Mouse (Mus musculus) forebrain, postnatal 0 days (tissue): ENCODE results near the gene Xirp1. TPM values are rescaled to one million over a fixed set of nuclear protein-coding genes. Genes with fewer than 3 reads are reported as not detected.

ENCODE experiments used
- ATAC-seq: fragments of 200-750 bp; cut with Nextera tagmentation; 2 replicates; pipeline ENCODE4 v1.8.0; 2017; ENCODE audit warnings: mild to moderate bottlenecking, moderate library complexity
- DNase-seq: peaks from one replicate; pipeline ENCODE4 v3.0.0-alpha.2; 2015
- H3K27ac ChIP-seq: fragments of 300-500 bp; sonication (generic); 2 replicates; pipeline ENCODE4 v1.5.1; 2014; ENCODE audit warnings: low read depth, mild to moderate bottlenecking, antibody characterized with exemption, low read length, moderate library complexity, mixed read lengths
- H3K27me3 ChIP-seq: fragments of 300-500 bp; sonication (generic); 2 replicates; pipeline ENCODE4 v1.6.1; 2014; ENCODE audit warnings: mild to moderate bottlenecking, low read length, mixed read lengths; ENCODE audit not compliant: insufficient read depth
- H3K36me3 ChIP-seq: fragments of 300-500 bp; sonication (generic); 2 replicates; pipeline ENCODE4 v1.6.1; 2014; ENCODE audit warnings: mild to moderate bottlenecking, moderate library complexity; ENCODE audit not compliant: insufficient read depth
- H3K4me1 ChIP-seq: fragments of 300-500 bp; sonication (generic); 2 replicates; pipeline ENCODE4 v1.6.1; 2014; ENCODE audit warnings: antibody characterized with exemption; ENCODE audit not compliant: insufficient read depth
- H3K4me2 ChIP-seq: fragments of 300-500 bp; sonication (generic); 2 replicates; pipeline ENCODE4 v1.6.1; 2014; ENCODE audit warnings: low read depth, mild to moderate bottlenecking, moderate library complexity
- H3K4me3 ChIP-seq: fragments of 300-500 bp; sonication (generic); 2 replicates; pipeline ENCODE4 v1.5.1; 2014; ENCODE audit warnings: low read depth, low read length, mixed read lengths
- H3K9ac ChIP-seq: fragments of 300-500 bp; sonication (generic); 2 replicates; pipeline ENCODE4 v1.6.1; 2014; ENCODE audit warnings: mild to moderate bottlenecking
- H3K9me3 ChIP-seq: fragments of 300-500 bp; sonication (generic); 2 replicates; pipeline ENCODE4 v1.6.1; 2016; ENCODE audit warnings: low read length
- CTCF ChIP-seq: sonication (generic); IDR thresholded peaks from 2 replicates; pipeline ENCODE4 v1.5.1; 2016; ENCODE audit warnings: antibody characterized with exemption, control low read depth, low read depth
- WGBS: fragments of 180-500 bp; shearing (Covaris S2); extraction: QIAGEN DNeasy Blood & Tissue Kit; methylation state at CpG from one replicate; pipeline ENCODE4 v1.1.7; 2014; 5-methylcytosine and 5-hydroxymethylcytosine counted together
- polyA plus RNA-seq: library from polyadenylated mRNA; unstranded; fragments of >200 nt; fragmentation: Nextera tagmentation; extraction: Ambion mirVana; gene quantifications from 2 replicates; pipeline ENCODE4 v1.2.1, GENCODE M21; 2015
- total RNA-seq: library from RNA; depleted of rRNA; stranded (reverse); fragments of >200 nt; gene quantifications from 2 replicates; pipeline ENCODE4 v1.2.3, GENCODE M21; 2014

The Xirp1 gene
- total and polyA plus RNA-seq, 2 experiments from 2014 or later = not detected

GRCm38 (mm10) chr9:120001945-120002725 lies 21.3 kb downstream of the Xirp1 start:
- H3K27ac ChIP-seq = no peak overlapping the region
- ATAC-seq = peak; percentile 66
- no peaks in the 10 kb centered on the region for H3K27me3 ChIP-seq
- H3K4me3 ChIP-seq = peak overlapping the region; percentile 27
- no peaks in the 10 kb centered on the region for H3K36me3 ChIP-seq
- peak overlapping the region; percentile 18; the same call in 1 of the 2 replicates for H3K9ac ChIP-seq
- no peak for TF ChIP-seq CTCF
- WGBS = 11% methylated on average over 31 of the region's 31 CpGs
- peak overlapping the region; percentile 44 for H3K4me2 ChIP-seq
- peak; percentile 58 for DNase-seq
- no peaks in the 10 kb centered on the region for H3K4me1 ChIP-seq
- no peaks in the 10 kb centered on the region for H3K9me3 ChIP-seq

GRCm38 (mm10) chr9:120000761-120001160 lies 22.6 kb downstream of the Xirp1 start:
- no peak overlapping the region for H3K4me2 ChIP-seq
- no peaks in the 10 kb centered on the region for H3K36me3 ChIP-seq
- DNase-seq (no peak), ATAC-seq (no peak)
- no peaks in the 10 kb centered on the region for H3K9me3 ChIP-seq
- H3K4me1 ChIP-seq = no peaks in the 10 kb centered on the region
- no peaks in the 10 kb centered on the region for H3K27me3 ChIP-seq
- H3K27ac ChIP-seq = no peak overlapping the region
- 75% methylated on average over 5 of the region's 5 CpGs for WGBS
- no peak for TF ChIP-seq CTCF
- no peak overlapping the region for H3K9ac ChIP-seq
- H3K4me3 ChIP-seq = no peak overlapping the region

- 72% methylated on average over 6 of the region's 6 CpGs for WGBS
- no peak overlapping the region for H3K9ac ChIP-seq
- H3K4me1 ChIP-seq = no peaks in the 10 kb centered on the region
- H3K27me3 ChIP-seq = no peaks in the 10 kb centered on the region
- DNase-seq = no peak
- no peak for TF ChIP-seq CTCF
- H3K4me3 ChIP-seq = no peak overlapping the region
- H3K36me3 ChIP-seq = no peaks in the 10 kb centered on the region
- H3K27ac ChIP-seq = no peak overlapping the region
- ATAC-seq = 0 out of 2 replicates have a peak, but pooled peaks have one; percentile 20
- no peak overlapping the region for H3K4me2 ChIP-seq
- H3K9me3 ChIP-seq = no peaks in the 10 kb centered on the region
These were observed 23.8 kb downstream of the Xirp1 start for GRCm38 (mm10) chr9:119999636-120000035.

GRCm38 (mm10) chr9:119998776-119999175 lies 24.6 kb downstream of the Xirp1 start:
- H3K27ac ChIP-seq = no peak overlapping the region
- H3K9ac ChIP-seq = no peak overlapping the region
- H3K27me3 ChIP-seq = no peaks in the 10 kb centered on the region
- no peak for DNase-seq
- no peak overlapping the region for H3K4me2 ChIP-seq
- 82% methylated on average over 1 of the region's 1 CpGs for WGBS
- H3K4me3 ChIP-seq = no peak overlapping the region
- no peak for TF ChIP-seq CTCF
- no peaks in the 10 kb centered on the region for H3K4me1 ChIP-seq
- no peaks in the 10 kb centered on the region for H3K36me3 ChIP-seq
- ATAC-seq = no peak
- no peaks in the 10 kb centered on the region for H3K9me3 ChIP-seq

GRCm38 (mm10) chr9:119996080-119996479 lies 27.3 kb downstream of the Xirp1 start:
- Histone ChIP-seq H3K27ac (no peak overlapping the region), H3K9ac (no peak overlapping the region), H3K4me3 (no peak overlapping the region), H3K4me1 (no peaks in the 10 kb centered on the region), H3K27me3 (no peaks in the 10 kb centered on the region), H3K9me3 (no peaks in the 10 kb centered on the region), H3K36me3 (no peaks in the 10 kb centered on the region), H3K4me2 (no peak overlapping the region)
- no peak for TF ChIP-seq CTCF
- WGBS = 84% methylated on average over 4 of the region's 4 CpGs
- no peak for ATAC-seq
- DNase-seq = no peak

GRCm38 (mm10) chr9:119994207-119994606 lies 29.2 kb downstream of the Xirp1 start:
- Histone ChIP-seq H3K4me2 (no peak overlapping the region), H3K4me3 (no peak overlapping the region), H3K4me1 (no peaks in the 10 kb centered on the region), H3K9ac (no peak overlapping the region), H3K36me3 (no peaks in the 10 kb centered on the region), H3K27ac (no peak overlapping the region), H3K9me3 (no peaks in the 10 kb centered on the region), H3K27me3 (no peaks in the 10 kb centered on the region)
- no peak for DNase-seq
- TF ChIP-seq CTCF = no peak
- ATAC-seq = no peak
- 79% methylated on average over 7 of the region's 7 CpGs for WGBS

GRCm38 (mm10) chr9:119993092-119993844 lies 30.1 kb downstream of the Xirp1 start:
- WGBS = 63% methylated on average over 10 of the region's 10 CpGs
- TF ChIP-seq CTCF = no peak
- no peak for ATAC-seq
- H3K27me3 ChIP-seq = no peaks in the 10 kb centered on the region
- no peaks in the 10 kb centered on the region for H3K4me1 ChIP-seq
- DNase-seq = no peak
- no peak overlapping the region for H3K4me2 ChIP-seq
- no peaks in the 10 kb centered on the region for H3K9me3 ChIP-seq
- no peaks in the 10 kb centered on the region for H3K36me3 ChIP-seq
- no peak overlapping the region for H3K9ac ChIP-seq
- H3K4me3 ChIP-seq = no peak overlapping the region
- H3K27ac ChIP-seq = no peak overlapping the region
